Mouse (Mus musculus): ENCODE measurements at regions not wholly inside any gene's neighbourhood (a gene's known extent, or its start where the extent isn't known, plus 50 kb on each side); places are given as distances from the start of the nearest gene placed in this dataset.

GRCm38 (mm10) chr1:75888499-75889208 is 342.6 kb downstream of the Slc4a3 start:
- no peak overlapping the region for H3K27ac ChIP-seq (ENCODE audit: low read depth)
- no peak overlapping the region for H3K4me3 ChIP-seq (ENCODE audit: low read depth, low read length)
- H3K4me1 ChIP-seq (ENCODE audit: insufficient read depth) = no peaks in the 10 kb centered on the region
- no peak overlapping the region for H3K9ac ChIP-seq (replicated peaks)
- no peak for DNase-seq
- H3K27me3 ChIP-seq (ENCODE audit: insufficient read depth, low read length) = no peaks in the 10 kb centered on the region
- no peak for TF ChIP-seq CTCF (IDR thresholded peaks at IDR 0.05; ENCODE audit: low read depth)
- H3K4me2 ChIP-seq (ENCODE audit: low read depth, low read length) = no peak overlapping the region
- ATAC-seq = no peak
- no peaks in the 10 kb centered on the region for H3K9me3 ChIP-seq (ENCODE audit: low read length)
- WGBS (ENCODE audit: insufficient replicate concordance) = 29% methylated on average over 9 of the region's 9 CpGs
- H3K36me3 ChIP-seq (replicated peaks; ENCODE audit: insufficient read depth, low read length) = no peaks in the 10 kb centered on the region

DNA sequence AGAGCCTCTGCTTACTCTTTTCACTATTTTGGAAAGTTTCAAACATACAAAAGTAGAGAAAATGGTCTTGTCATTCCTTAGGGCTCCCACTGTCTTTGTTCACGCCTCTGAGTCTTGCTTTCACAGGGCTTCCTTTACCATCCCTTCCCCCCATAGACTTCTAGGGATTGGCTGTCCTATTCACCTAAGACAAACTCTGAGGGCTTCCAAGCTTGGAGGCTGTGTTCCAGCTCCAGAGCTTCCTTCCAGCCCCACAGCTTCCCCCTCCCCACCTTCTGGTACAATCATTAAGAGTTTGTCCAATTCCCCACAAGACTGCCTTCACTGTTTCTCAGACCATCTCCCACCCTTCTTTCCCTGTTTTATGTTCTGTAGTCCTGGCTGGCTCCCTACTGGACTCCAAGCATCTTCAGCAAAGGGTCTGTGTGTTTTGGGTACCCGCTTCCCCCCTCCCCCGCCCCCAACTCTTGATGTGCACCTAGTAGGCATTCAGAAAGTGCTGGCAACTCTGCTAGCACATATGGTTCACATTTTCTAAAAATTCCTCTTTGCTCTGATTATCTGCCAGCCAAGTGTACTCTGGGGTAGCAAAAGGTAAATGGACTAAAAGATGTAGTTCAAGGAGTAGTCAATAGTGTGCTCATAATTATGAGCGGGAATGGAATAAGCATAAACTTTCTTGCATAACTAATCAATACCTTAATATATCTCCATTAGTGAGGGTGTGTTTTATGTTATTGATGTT is 344.0 kb downstream of the Slc4a3 start:
- DNase-seq = no peak
- Histone ChIP-seq H3K9me3 (ENCODE audit: low read length) (0 out of 2 replicates have a peak, but pooled peaks cover 2% of the 10 kb centered on the region), H3K36me3 (replicated peaks; ENCODE audit: insufficient read depth, low read length) (no peaks in the 10 kb centered on the region), H3K9ac (replicated peaks) (no peak overlapping the region), H3K27ac (ENCODE audit: low read depth) (no peak overlapping the region), H3K27me3 (ENCODE audit: insufficient read depth, low read length) (no peaks in the 10 kb centered on the region), H3K4me2 (ENCODE audit: low read depth, low read length) (no peak overlapping the region), H3K4me3 (ENCODE audit: low read depth, low read length) (no peak overlapping the region), H3K4me1 (ENCODE audit: insufficient read depth) (no peaks in the 10 kb centered on the region)
- WGBS (ENCODE audit: insufficient replicate concordance) = 75% methylated on average over 4 of the region's 4 CpGs
- TF ChIP-seq CTCF (IDR thresholded peaks at IDR 0.05; ENCODE audit: low read depth) (no peak), EP300 (IDR thresholded peaks at IDR 0.05; ENCODE audit: low read depth) (no peak)
- ATAC-seq = no peak

- no peak for ATAC-seq
- DNase-seq = no peak
- H3K4me1 ChIP-seq (ENCODE audit: insufficient read depth) = no peaks in the 10 kb centered on the region
- H3K27me3 ChIP-seq (ENCODE audit: insufficient read depth, low read length) = no peaks in the 10 kb centered on the region
- no peak for TF ChIP-seq CTCF (IDR thresholded peaks at IDR 0.05; ENCODE audit: low read depth)
- no peak for TF ChIP-seq EP300 (IDR thresholded peaks at IDR 0.05; ENCODE audit: low read depth)
- 0 out of 2 replicates have a peak, but pooled peaks cover 2% of the 10 kb centered on the region for H3K9me3 ChIP-seq (ENCODE audit: low read length)
- 81% methylated on average over 10 of the region's 10 CpGs for WGBS (ENCODE audit: insufficient replicate concordance)
- no peak overlapping the region for H3K27ac ChIP-seq (ENCODE audit: low read depth)
- H3K4me3 ChIP-seq (ENCODE audit: low read depth, low read length) = no peak overlapping the region
- no peak overlapping the region for H3K9ac ChIP-seq (replicated peaks)
- no peak overlapping the region for H3K4me2 ChIP-seq (ENCODE audit: low read depth, low read length)
- H3K36me3 ChIP-seq (replicated peaks; ENCODE audit: insufficient read depth, low read length) = no peaks in the 10 kb centered on the region
Measured at GRCm38 (mm10) chr1:75890636-75891276, 344.7 kb downstream of the Slc4a3 start.

- H3K4me2 ChIP-seq (ENCODE audit: low read depth, low read length) = no peak overlapping the region
- no peaks in the 10 kb centered on the region for H3K4me1 ChIP-seq (ENCODE audit: insufficient read depth)
- DNase-seq (no peak), ATAC-seq (no peak)
- H3K9me3 ChIP-seq (ENCODE audit: low read length) = 0 out of 2 replicates have a peak, but pooled peaks cover 2% of the 10 kb centered on the region
- no peaks in the 10 kb centered on the region for H3K27me3 ChIP-seq (ENCODE audit: insufficient read depth, low read length)
- no peaks in the 10 kb centered on the region for H3K36me3 ChIP-seq (replicated peaks; ENCODE audit: insufficient read depth, low read length)
- 71% methylated on average over 1 of the region's 1 CpGs for WGBS (ENCODE audit: insufficient replicate concordance)
- H3K27ac ChIP-seq (ENCODE audit: low read depth) = no peak overlapping the region
- H3K9ac ChIP-seq (replicated peaks) = no peak overlapping the region
- no peak overlapping the region for H3K4me3 ChIP-seq (ENCODE audit: low read depth, low read length)
- TF ChIP-seq CTCF (IDR thresholded peaks at IDR 0.05; ENCODE audit: low read depth) (no peak), EP300 (IDR thresholded peaks at IDR 0.05; ENCODE audit: low read depth) (no peak)
Measured at GRCm38 (mm10) chr1:75895550-75895949, 349.5 kb downstream of the Slc4a3 start.

- no peak overlapping the region for H3K9ac ChIP-seq (replicated peaks)
- H3K27me3 ChIP-seq (ENCODE audit: insufficient read depth, low read length) = no peaks in the 10 kb centered on the region
- H3K27ac ChIP-seq (ENCODE audit: low read depth) = no peak overlapping the region
- WGBS (ENCODE audit: insufficient replicate concordance) = 42% methylated on average over 1 of the region's 1 CpGs
- no peaks in the 10 kb centered on the region for H3K9me3 ChIP-seq (ENCODE audit: low read length)
- no peaks in the 10 kb centered on the region for H3K4me1 ChIP-seq (ENCODE audit: insufficient read depth)
- no peaks in the 10 kb centered on the region for H3K36me3 ChIP-seq (replicated peaks; ENCODE audit: insufficient read depth, low read length)
- no peak overlapping the region for H3K4me3 ChIP-seq (ENCODE audit: low read depth, low read length)
- no peak for TF ChIP-seq EP300 (IDR thresholded peaks at IDR 0.05; ENCODE audit: low read depth)
- no peak for TF ChIP-seq CTCF (IDR thresholded peaks at IDR 0.05; ENCODE audit: low read depth)
- H3K4me2 ChIP-seq (ENCODE audit: low read depth, low read length) = no peak overlapping the region
- DNase-seq = peak; percentile 14
- ATAC-seq = no peak
Measured at GRCm38 (mm10) chr1:75901146-75901545, 355.1 kb downstream of the Slc4a3 start.

Measured in liver, postnatal 0 days (tissue).